9 mouse cellular contexts compared by ENCODE assay signal in the genomic region with DNA sequence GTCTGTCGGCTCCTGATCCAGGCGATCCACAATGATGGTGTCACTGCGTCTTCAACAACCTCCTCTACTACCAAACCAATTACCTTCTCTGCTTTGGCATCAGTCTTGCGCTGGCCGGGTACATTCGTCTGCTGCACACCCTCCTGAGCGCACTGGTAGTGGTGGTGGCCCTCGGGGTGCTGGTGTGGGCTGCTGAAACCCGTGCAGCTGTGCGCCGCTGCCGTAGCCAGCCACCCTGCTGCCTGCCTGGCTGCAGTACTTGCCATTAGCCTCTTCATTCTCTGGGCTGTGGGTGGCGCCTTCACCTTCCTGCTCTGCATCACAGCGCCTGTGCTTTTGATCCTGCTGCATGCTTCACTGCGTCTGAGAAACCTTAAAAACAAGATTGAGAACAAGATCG. TPM values are rescaled to one million over a fixed set of nuclear protein-coding genes. Genes with fewer than 3 reads are reported as not detected.
DNase-seq lines count a peak whose midpoint lies in the region; ATAC-seq and TF ChIP-seq lines count a peak whose summit lies in the region.
"Not testable (repeated sequence)": the region's sequence is repeated elsewhere in the genome, so short reads cannot be mapped to it uniquely, and the experiment has no call there.
"Had no signal": no experiment of that assay in that cellular context is flagged by ENCODE, and none has a peak within 500 bp of the region (broad histone marks: within the 10 kb centered on the region; RNA-seq: fewer than 3 reads in every experiment).

No protein-coding gene starts in this region.

- not testable (repeated sequence) for H3K27me3 ChIP-seq in ES-Bruce4 (ENCODE audit: control insufficient read depth, insufficient read depth, low read length, poor library complexity, severe bottlenecking); heart, embryonic 16.5 days (ENCODE audit: control insufficient read depth, insufficient read depth, low read length); kidney, embryonic 14.5 days (ENCODE audit: control insufficient read depth, insufficient read depth, low read length); limb, embryonic 13.5 days; midbrain, embryonic 13.5 days; neural tube, embryonic 13.5 days

- H3K4me3 ChIP-seq in ES-Bruce4 (ENCODE audit: low read depth, low read length) = peak overlapping the region; percentile 56
- H3K4me3 ChIP-seq in heart, embryonic 16.5 days (ENCODE audit: low read length); kidney, embryonic 14.5 days (ENCODE audit: low read length); limb, embryonic 13.5 days; midbrain, embryonic 13.5 days (replicated peaks); neural tube, embryonic 13.5 days: not testable (repeated sequence)

- TF ChIP-seq CTCF in ES-Bruce4 (IDR thresholded peaks at IDR 0.05; ENCODE audit: low read depth, low read length) = peak; percentile 10

- DNase-seq in embryo, embryonic 10 days (ENCODE audit: low spot score) = peak; percentile 16

- not testable (repeated sequence) for TF ChIP-seq EP300 in ES-Bruce4 (IDR thresholded peaks at IDR 0.05; ENCODE audit: insufficient read depth, low read depth, low read length)

- peak; percentile 44; the same call in 1 of the 2 replicates for ATAC-seq in frontal cortex, adult (ENCODE audit: low TSS enrichment)
- ATAC-seq in heart, embryonic 16.5 days (replicated peaks; ENCODE audit: extremely low read depth, insufficient read depth, low FRiP score); limb, embryonic 13.5 days (ENCODE audit: low FRiP score, low read depth); neural tube, embryonic 13.5 days (ENCODE audit: low read depth): not testable (repeated sequence)
- peak; percentile 80; the same call in 1 of the 2 replicates for ATAC-seq in kidney, embryonic 14.5 days (ENCODE audit: low FRiP score, low TSS enrichment)
- ATAC-seq in midbrain, embryonic 13.5 days = peak; percentile 62; the same call in 1 of the 2 replicates

- WGBS in heart, embryonic 16.5 days = 32% methylated on average over 16 of the region's 16 CpGs
- WGBS in kidney, embryonic 14.5 days = 28% methylated on average over 16 of the region's 16 CpGs
- WGBS in limb, embryonic 13.5 days = 31% methylated on average over 16 of the region's 16 CpGs
- WGBS in midbrain, embryonic 13.5 days = 42% methylated on average over 16 of the region's 16 CpGs
- WGBS in neural tube, embryonic 13.5 days = 34% methylated on average over 16 of the region's 16 CpGs

- TF ChIP-seq POLR2A in ES-Bruce4 (IDR thresholded peaks at IDR 0.05; ENCODE audit: insufficient read depth, low read length) = not testable (repeated sequence)

- H3K4me1 ChIP-seq in ES-Bruce4 (ENCODE audit: control insufficient read depth, insufficient read depth, low read length); heart, embryonic 16.5 days (ENCODE audit: control insufficient read depth, insufficient read depth, low read length); kidney, embryonic 14.5 days (ENCODE audit: control insufficient read depth, insufficient read depth, low read length); limb, embryonic 13.5 days; midbrain, embryonic 13.5 days (replicated peaks); neural tube, embryonic 13.5 days (replicated peaks): not testable (repeated sequence)

- peak overlapping the region; percentile 10; the same call in 1 of the 2 replicates for H3K4me2 ChIP-seq in heart, embryonic 16.5 days (ENCODE audit: low read depth, low read length)
- not testable (repeated sequence) for H3K4me2 ChIP-seq in kidney, embryonic 14.5 days (replicated peaks; ENCODE audit: low read depth, low read length)
- peak overlapping the region; percentile 38 for H3K4me2 ChIP-seq in limb, embryonic 13.5 days (replicated peaks)
- H3K4me2 ChIP-seq in midbrain, embryonic 13.5 days (replicated peaks) = peak overlapping the region; percentile 31
- H3K4me2 ChIP-seq in neural tube, embryonic 13.5 days = peak overlapping the region; percentile 14; the same call in 1 of the 2 replicates

- not testable (repeated sequence) for H3K27ac ChIP-seq in ES-Bruce4 (ENCODE audit: insufficient read depth, low read length); heart, embryonic 16.5 days (ENCODE audit: low read length); kidney, embryonic 14.5 days (ENCODE audit: low read depth, low read length); limb, embryonic 13.5 days; midbrain, embryonic 13.5 days; neural tube, embryonic 13.5 days (replicated peaks)

- H3K9me3 ChIP-seq in ES-Bruce4 (replicated peaks; ENCODE audit: control insufficient read depth, insufficient read depth, low read length, poor library complexity, severe bottlenecking); heart, embryonic 16.5 days (replicated peaks; ENCODE audit: control insufficient read depth, low read length); kidney, embryonic 14.5 days (ENCODE audit: control insufficient read depth, low read length); limb, embryonic 13.5 days; midbrain, embryonic 13.5 days; neural tube, embryonic 13.5 days: not testable (repeated sequence)

- not testable (repeated sequence) for H3K9ac ChIP-seq in ES-Bruce4 (ENCODE audit: low read depth, poor library complexity, severe bottlenecking); heart, embryonic 16.5 days (ENCODE audit: low read length); kidney, embryonic 14.5 days (ENCODE audit: low read depth, low read length); limb, embryonic 13.5 days; midbrain, embryonic 13.5 days (replicated peaks); neural tube, embryonic 13.5 days

- not testable (repeated sequence) for H3K36me3 ChIP-seq in ES-Bruce4 (ENCODE audit: control insufficient read depth, insufficient read depth, low read length, poor library complexity, severe bottlenecking); heart, embryonic 16.5 days (ENCODE audit: control insufficient read depth, insufficient read depth); kidney, embryonic 14.5 days (ENCODE audit: control insufficient read depth, insufficient read depth, low read length); limb, embryonic 13.5 days; midbrain, embryonic 13.5 days; neural tube, embryonic 13.5 days

RNA-seq across cellular contexts. Expression of gene Macc1, which starts 38.5 kb away (rescaled TPM):
- 0.67 and 0.81 TPM in 2 replicates for polyA plus RNA-seq in ES-Bruce4 (2011; ENCODE audit: insufficient read depth, insufficient read length, low read depth, missing spikeins)
- polyA plus RNA-seq in heart, embryonic 16.5 days (2015; fragmentation: Nextera tagmentation; extraction: Ambion mirVana) = 0.04 and 0.14 TPM in 2 replicates
- polyA plus RNA-seq in kidney, embryonic 14.5 days (2014; fragmentation: Nextera tagmentation; extraction: Ambion mirVana) = 0.97 and 1.1 TPM in 2 replicates
- 1.0 and 1.1 TPM in 2 replicates for polyA plus RNA-seq in limb, embryonic 13.5 days (2015; fragmentation: Nextera tagmentation; extraction: Ambion mirVana)
- polyA plus RNA-seq in midbrain, embryonic 13.5 days (2015; fragmentation: Nextera tagmentation; extraction: Ambion mirVana) = 0.04 TPM in 1 of 2 replicates, not detected in the other
- not detected in 2 replicates for polyA plus RNA-seq in neural tube, embryonic 13.5 days (2015; fragmentation: Nextera tagmentation; extraction: Ambion mirVana)
- polyA plus RNA-seq: forebrain, embryonic 15.5 days had no signal
